Mouse (Mus musculus): ENCODE measurements around the gene Nckap5.

Gene Nckap5

GRCm38 (mm10) chr1:126535527-126535926 lies 295.1 kb downstream of the Nckap5 start:
- no peak for DNase-seq

GRCm38 (mm10) chr1:126534046-126534445 lies 296.6 kb downstream of the Nckap5 start:
- DNase-seq = no peak

DNA sequence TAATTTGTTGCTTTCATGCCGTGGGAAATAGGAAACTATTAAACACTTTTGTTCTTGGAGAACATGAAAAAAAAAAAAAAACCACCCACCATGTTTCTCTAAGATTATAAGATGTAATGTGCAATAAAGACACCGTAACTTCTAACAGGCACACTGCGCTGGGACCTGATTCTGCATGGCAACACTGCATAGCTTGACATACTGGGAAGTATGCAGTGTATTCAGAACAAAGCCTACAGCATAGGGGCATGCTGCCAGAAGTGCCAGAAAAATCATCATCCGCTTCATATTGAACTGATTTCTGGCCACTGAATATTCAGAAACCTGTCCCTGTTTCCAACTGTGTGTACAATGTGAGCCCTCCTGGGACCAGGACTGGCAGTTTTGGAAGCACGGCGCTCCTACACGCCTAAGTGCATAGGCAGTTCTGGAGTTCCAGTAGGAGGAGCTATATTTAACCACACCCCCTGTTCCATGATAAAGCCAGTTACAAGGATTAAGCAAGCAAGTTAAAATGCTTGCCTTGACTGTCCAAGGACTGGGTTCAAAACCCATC lies 302.5 kb downstream of the Nckap5 start:
- DNase-seq = no peak

DNA sequence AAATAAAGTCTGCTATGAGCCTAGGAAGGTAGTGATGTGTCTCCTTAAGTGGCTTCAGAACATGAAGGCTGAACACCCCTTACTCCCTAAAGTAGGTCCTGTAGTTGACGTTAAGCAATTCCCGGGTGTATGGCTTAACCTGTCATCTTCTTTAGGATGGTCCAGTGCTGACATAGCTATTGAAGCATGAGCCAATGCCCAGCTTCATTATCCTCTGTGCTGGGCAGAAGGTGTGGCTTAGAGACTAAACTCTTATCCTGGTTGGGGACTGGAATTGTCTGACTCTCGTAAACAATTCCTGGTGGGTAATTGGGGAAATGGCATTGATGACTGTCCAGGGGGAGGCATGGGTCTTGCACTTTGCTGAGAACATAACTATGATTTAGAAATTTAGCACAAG lies 312.5 kb downstream of the Nckap5 start:
- no peak for DNase-seq

GRCm38 (mm10) chr1:126517427-126517826 lies 313.2 kb downstream of the Nckap5 start:
- DNase-seq = no peak

- no peak for DNase-seq
Observed at GRCm38 (mm10) chr1:126515054-126515756, 315.4 kb downstream of the Nckap5 start.

- no peak for DNase-seq
Observed at GRCm38 (mm10) chr1:126511835-126512445, 318.7 kb downstream of the Nckap5 start.

- DNase-seq = no peak
Observed at GRCm38 (mm10) chr1:126504717-126505116, 325.9 kb downstream of the Nckap5 start.

DNA sequence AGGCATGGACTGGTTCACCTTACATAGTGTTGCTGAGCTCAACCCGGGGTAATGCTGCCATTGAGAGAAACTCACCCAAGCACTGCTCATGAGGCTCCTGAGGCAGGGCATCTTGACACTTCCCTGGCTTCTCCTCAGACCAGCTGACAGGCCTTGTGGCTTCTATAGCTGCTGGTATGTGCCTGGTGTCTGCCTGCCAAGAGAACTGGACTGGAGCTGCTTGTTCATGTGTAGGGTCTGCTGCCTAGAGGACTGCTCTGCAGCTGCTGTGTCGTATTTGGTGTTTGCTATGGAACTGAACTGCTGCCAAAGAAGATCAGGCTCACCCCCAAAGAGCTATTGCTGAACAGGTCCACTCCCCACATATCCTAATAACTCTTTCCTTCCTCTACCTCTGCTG lies 327.9 kb downstream of the Nckap5 start:
- DNase-seq = no peak

- no peak for DNase-seq
Observed at GRCm38 (mm10) chr1:126496722-126497121, 333.9 kb downstream of the Nckap5 start.

DNA sequence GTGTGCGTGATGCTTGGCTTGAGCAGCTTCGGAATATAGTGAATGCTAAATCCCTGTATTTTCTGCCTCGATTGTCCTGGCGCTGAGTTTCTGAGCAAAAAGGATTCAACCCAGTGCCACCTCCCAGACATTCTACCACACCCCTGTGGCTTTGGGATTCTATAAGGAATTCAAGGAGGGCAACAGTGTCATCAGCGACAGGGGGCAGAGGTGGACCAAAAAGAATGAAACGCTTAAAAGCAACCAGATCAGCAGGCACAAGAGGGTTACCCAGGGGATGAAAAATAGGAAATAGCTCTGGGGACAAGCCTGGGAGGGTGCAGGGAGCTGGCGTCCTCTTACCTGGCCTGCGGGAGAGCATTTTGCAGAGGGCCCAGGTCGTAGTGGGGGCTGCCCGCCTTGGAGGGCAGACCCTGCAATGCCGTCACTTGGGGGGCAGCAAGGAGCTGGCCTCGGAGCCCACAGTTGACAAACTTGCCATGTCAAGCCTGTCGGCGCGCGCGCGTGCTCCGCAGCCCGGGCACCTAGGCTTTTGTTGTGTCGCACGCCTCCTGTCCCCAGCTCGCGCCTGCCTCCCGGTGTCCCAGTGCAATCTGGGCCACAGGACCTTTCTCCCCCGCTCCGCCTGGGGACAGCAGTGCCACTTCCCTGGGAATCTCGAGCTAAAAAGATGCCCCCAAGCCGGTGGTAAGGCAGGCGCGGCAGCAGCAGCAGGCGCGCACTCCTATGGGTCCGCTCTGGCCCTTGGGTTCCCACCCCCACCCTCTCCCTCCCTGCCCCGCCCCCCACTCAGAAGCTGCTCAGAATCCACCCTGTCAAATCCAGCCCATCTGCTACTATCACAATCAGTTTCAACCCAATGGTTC lies 338.2 kb downstream of the Nckap5 start:
- DNase-seq = no peak

- DNase-seq = no peak
Observed at GRCm38 (mm10) chr1:126491412-126491811, 339.2 kb downstream of the Nckap5 start.

GRCm38 (mm10) chr1:126490256-126490655 lies 340.3 kb downstream of the Nckap5 start:
- no peak for DNase-seq

- peak; percentile 3 for DNase-seq
Observed at GRCm38 (mm10) chr1:126484664-126485087, 345.9 kb downstream of the Nckap5 start.

DNA sequence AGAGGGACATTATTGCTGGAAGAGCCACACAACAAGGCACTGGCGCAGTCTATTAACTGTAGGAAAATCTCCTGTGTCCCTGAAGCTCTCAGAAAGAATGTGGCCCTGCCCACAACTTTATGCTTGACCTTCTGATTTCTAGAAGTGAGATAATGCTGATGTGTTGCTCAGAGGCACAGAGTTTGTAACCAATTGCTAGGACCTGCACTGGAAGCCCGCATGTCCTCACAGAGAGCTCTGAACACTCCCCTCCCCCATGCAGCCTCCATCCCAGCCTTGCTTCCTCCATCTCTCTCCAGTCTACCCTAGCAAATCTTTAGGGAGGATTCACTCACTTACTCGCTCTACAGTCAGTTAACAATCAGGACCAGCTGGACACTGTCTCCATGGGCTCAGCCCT lies 346.9 kb downstream of the Nckap5 start:
- DNase-seq = no peak

- no peak for DNase-seq
Observed at GRCm38 (mm10) chr1:126481459-126482228, 349.0 kb downstream of the Nckap5 start.

DNA sequence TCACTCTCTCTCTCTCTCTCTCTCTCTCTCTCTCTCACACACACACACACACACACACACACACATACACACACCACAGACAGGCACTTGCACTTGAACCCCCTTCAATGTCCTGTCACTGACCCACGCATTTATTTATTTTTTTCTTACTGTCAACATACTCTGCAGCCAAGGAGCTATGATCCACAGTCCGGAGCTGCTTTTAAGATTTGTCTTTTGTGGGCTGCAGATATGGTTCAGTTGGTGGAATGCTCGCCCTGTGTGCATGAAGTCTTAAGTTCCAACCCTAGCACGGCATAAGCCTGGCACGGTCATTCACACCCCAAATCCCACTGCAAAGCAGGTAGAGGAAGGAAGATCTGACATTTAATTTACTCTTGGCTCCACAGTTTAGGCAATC lies 357.6 kb downstream of the Nckap5 start:
- no peak for DNase-seq

DNA sequence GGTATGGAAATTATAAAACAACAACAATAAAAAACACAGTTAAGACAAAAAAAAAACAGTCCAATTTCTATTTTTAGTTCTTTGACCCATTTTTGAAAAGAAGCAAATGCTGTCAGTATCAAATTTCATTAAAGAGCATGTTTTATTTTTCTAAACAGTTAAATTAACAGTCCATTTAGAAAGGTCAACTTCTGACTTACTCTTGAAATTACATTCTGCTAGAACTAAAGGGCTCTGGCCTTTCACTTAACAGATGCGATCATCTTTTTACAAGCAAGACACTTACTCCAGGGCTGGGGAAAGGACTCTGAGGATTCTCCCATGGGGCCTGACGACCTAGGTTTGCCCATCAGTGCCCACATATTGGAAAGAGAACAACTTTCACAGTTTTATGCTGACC lies 359.2 kb downstream of the Nckap5 start:
- DNase-seq = no peak

- DNase-seq = no peak
Observed at GRCm38 (mm10) chr1:126470883-126471282, 359.7 kb downstream of the Nckap5 start.

- DNase-seq = peak; percentile 28
Observed at GRCm38 (mm10) chr1:126469818-126470544, 360.6 kb downstream of the Nckap5 start.

- DNase-seq = no peak
Observed at GRCm38 (mm10) chr1:126461527-126462354, 368.9 kb downstream of the Nckap5 start.
